Mouse (Mus musculus) liver, embryonic 15.5 days (tissue): ENCODE measurements at regions not wholly inside any gene's neighbourhood (a gene's known extent, or its start where the extent isn't known, plus 50 kb on each side); places are given as distances from the start of the nearest gene placed in this dataset.
"Not testable (repeated sequence)": the region's sequence is repeated elsewhere in the genome, so short reads cannot be mapped to it uniquely, and the experiment has no call there.

Experiments
- ATAC-seq: fragments of 200-750 bp; cut with Nextera tagmentation; 2 replicates; pipeline ENCODE4 v1.8.0; 2017; ENCODE audit warnings: moderate number of reproducible peaks, mild to moderate bottlenecking, moderate library complexity; ENCODE audit not compliant: insufficient read depth
- H3K27ac ChIP-seq: fragments of 300-500 bp; sonication (generic); replicated peaks from 2 replicates; pipeline ENCODE4 v1.5.1; 2015; ENCODE audit warnings: mild to moderate bottlenecking, inconsistent platforms
- H3K27me3 ChIP-seq: fragments of 300-500 bp; sonication (generic); 2 replicates; pipeline ENCODE4 v1.6.1; 2015; ENCODE audit warnings: mild to moderate bottlenecking, inconsistent platforms
- H3K36me3 ChIP-seq: fragments of 300-500 bp; sonication (generic); replicated peaks from 2 replicates; pipeline ENCODE4 v1.6.1; 2015; ENCODE audit warnings: moderate library complexity, mild to moderate bottlenecking, inconsistent platforms
- H3K4me1 ChIP-seq: fragments of 300-500 bp; sonication (generic); replicated peaks from 2 replicates; pipeline ENCODE4 v1.6.1; 2015; ENCODE audit warnings: inconsistent platforms
- H3K4me2 ChIP-seq: fragments of 300-500 bp; sonication (generic); 2 replicates; pipeline ENCODE4 v1.6.1; 2015; ENCODE audit warnings: moderate library complexity, mild to moderate bottlenecking, inconsistent platforms
- H3K4me3 ChIP-seq: fragments of 300-500 bp; sonication (generic); replicated peaks from 2 replicates; pipeline ENCODE4 v1.5.1; 2015; ENCODE audit warnings: mild to moderate bottlenecking, inconsistent platforms
- H3K9ac ChIP-seq: fragments of 300-500 bp; sonication (generic); 2 replicates; pipeline ENCODE4 v1.6.1; 2015; ENCODE audit warnings: moderate library complexity, mild to moderate bottlenecking, inconsistent platforms
- H3K9me3 ChIP-seq: fragments of 300-500 bp; sonication (generic); replicated peaks from 2 replicates; pipeline ENCODE4 v1.6.1; 2016; ENCODE audit warnings: inconsistent platforms
- WGBS: fragments of 180-500 bp; shearing (Covaris S2); methylation state at CpG from one replicate; pipeline ENCODE4 v1.1.7; 2015; ENCODE audit warnings: mixed read lengths; ENCODE audit not compliant: insufficient replicate concordance; 5-methylcytosine and 5-hydroxymethylcytosine counted together

DNA sequence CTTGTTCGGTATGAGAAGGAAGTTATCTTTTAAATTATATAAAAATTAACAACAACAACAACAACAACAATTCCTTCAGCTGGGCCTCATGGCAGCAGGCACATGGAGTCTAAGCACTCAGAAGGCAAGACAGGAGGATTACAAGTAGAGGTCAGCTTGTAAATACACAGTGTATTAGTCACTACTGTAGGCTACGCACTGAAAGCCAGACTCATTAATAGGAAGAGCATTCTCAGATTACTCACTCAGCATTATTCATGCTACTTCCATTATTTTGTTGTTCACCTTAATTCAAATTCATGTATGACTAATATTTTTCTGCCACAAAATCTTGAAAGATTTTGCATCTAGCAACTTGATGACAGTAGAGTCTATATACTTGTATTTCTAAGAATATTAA, 831.6 kb downstream of the Ttll7 start:
- Histone ChIP-seq H3K4me2 (no peak overlapping the region), H3K4me1 (no peaks in the 10 kb centered on the region), H3K27me3 (no peaks in the 10 kb centered on the region), H3K36me3 (no peaks in the 10 kb centered on the region), H3K27ac (no peak overlapping the region), H3K9me3 (no peaks in the 10 kb centered on the region), H3K9ac (no peak overlapping the region), H3K4me3 (no peak overlapping the region)
- WGBS = 79% methylated on average over 2 of the region's 2 CpGs
- ATAC-seq = no peak

DNA sequence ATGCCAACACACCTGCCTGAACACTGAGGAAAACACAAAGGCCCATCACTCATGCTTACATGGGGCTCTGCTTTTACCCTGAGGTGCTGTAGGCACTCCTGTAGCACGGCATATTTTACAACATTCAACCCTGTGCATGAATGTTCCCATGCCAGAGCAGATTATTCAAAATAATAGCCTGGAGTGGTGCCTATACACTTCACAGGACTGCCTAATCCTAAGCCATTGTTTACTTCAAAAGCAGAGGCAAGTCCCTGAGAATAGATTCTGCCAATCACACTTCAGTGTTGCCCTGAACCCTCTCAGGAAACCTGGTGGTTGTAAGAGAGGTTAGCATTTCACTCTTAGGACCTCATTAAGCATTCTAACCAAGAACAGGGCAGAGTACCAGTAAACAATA, 828.1 kb downstream of the Ttll7 start:
- whole genome bisulfite sequencing = 64% methylated on average over 1 of the region's 1 CpGs
- no peak for ATAC-seq
- Histone ChIP-seq H3K4me3 (no peak overlapping the region), H3K9ac (no peak overlapping the region), H3K4me1 (no peaks in the 10 kb centered on the region), H3K27me3 (no peaks in the 10 kb centered on the region), H3K27ac (no peak overlapping the region), H3K4me2 (no peak overlapping the region), H3K9me3 (no peaks in the 10 kb centered on the region), H3K36me3 (no peaks in the 10 kb centered on the region)

DNA sequence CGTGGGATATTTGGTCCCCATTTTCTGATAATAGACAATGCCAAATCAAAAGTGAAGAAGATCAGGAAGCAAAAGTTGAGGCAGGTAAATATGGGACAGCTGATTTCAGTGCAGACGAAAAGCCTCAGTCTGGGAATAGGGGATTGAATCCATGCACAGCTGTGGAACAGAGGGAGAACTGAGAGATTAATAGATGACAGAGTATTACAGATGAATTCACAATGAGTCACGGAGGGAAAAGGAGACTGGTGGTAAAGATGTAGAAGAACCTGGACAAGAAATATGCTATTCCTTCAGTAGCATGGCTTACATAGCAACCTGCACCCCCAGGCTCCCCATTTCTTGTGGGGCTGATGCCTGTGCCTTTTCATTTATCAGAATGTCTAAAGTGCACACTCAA, 810.4 kb downstream of the Ttll7 start:
- Histone ChIP-seq H3K27ac (no peak overlapping the region), H3K36me3 (no peaks in the 10 kb centered on the region), H3K4me1 (no peaks in the 10 kb centered on the region), H3K9ac (no peak overlapping the region), H3K4me2 (no peak overlapping the region), H3K9me3 (no peaks in the 10 kb centered on the region), H3K27me3 (no peaks in the 10 kb centered on the region), H3K4me3 (no peak overlapping the region)
- WGBS = 50% methylated on average over 3 of the region's 3 CpGs
- ATAC-seq = no peak

DNA sequence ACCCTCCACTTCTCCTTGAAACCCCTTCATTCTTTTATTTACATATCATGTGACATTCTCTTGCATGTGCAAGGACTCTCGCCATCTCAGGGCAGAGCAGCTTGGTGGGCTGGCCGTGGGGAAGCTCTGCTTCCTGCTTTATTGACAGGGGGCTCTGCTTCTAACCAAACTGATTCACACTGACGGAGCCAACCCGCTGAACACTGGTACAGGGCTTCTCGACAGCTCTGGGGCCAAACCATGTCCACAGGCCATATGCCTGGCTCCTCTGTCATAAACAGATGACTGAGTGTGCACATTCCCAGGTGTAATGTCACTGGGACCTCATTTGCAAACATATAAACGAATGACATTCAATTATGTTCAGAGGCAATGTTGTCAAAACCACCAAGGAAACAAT, 800.7 kb downstream of the Ttll7 start:
- H3K4me1 ChIP-seq = no peaks in the 10 kb centered on the region
- WGBS = 39% methylated on average over 6 of the region's 6 CpGs
- no peak overlapping the region for H3K4me3 ChIP-seq
- no peak overlapping the region for H3K4me2 ChIP-seq
- no peak overlapping the region for H3K27ac ChIP-seq
- no peaks in the 10 kb centered on the region for H3K27me3 ChIP-seq
- no peaks in the 10 kb centered on the region for H3K36me3 ChIP-seq
- no peaks in the 10 kb centered on the region for H3K9me3 ChIP-seq
- H3K9ac ChIP-seq = no peak overlapping the region
- ATAC-seq = no peak

DNA sequence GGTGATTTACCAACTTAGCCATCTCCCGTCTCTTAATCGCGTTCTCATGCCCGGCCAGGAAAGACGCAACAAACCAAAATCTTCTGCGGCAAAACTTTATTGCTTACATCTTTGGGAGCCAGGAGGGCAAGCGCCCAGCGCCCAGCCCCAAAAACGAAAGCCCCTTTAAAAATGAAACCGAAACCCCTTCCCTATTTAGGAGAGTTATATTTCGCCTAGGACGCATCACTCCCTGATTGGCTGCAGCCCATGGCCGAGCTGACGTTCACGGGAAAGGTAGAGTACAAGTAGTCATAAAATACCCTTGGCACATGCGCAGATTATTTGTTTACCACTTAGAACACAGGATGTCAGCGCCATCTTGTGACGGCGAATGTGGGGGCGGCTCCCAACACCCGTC, 783.3 kb downstream of the Ttll7 start:
- H3K9me3 ChIP-seq, H3K27me3 ChIP-seq, H3K4me2 ChIP-seq, H3K9ac ChIP-seq, H3K4me3 ChIP-seq, H3K4me1 ChIP-seq, H3K27ac ChIP-seq, ATAC-seq, H3K36me3 ChIP-seq: not testable (repeated sequence)
- 80% methylated on average over 21 of the region's 21 CpGs for WGBS

DNA sequence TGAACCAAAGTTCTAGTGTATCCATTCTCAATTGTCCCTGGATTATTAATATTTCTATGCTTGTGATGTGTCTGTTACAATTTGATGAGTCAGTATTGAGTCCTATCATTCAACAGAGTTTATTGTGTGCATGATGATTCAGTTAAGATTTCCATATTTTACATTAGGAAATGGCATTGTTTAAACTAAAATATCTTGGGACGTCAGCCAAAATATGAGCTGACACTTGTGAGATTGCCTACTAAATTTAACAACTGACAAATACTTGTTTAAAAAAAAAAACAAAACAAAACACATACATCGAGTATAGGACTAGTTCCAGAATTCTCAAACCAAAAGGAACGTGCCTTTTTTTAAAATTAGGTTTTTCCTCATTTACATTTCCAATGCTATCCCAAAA, 779.0 kb downstream of the Ttll7 start:
- no peak for ATAC-seq
- H3K4me3 ChIP-seq = no peak overlapping the region
- 67% methylated on average over 3 of the region's 3 CpGs for WGBS

DNA sequence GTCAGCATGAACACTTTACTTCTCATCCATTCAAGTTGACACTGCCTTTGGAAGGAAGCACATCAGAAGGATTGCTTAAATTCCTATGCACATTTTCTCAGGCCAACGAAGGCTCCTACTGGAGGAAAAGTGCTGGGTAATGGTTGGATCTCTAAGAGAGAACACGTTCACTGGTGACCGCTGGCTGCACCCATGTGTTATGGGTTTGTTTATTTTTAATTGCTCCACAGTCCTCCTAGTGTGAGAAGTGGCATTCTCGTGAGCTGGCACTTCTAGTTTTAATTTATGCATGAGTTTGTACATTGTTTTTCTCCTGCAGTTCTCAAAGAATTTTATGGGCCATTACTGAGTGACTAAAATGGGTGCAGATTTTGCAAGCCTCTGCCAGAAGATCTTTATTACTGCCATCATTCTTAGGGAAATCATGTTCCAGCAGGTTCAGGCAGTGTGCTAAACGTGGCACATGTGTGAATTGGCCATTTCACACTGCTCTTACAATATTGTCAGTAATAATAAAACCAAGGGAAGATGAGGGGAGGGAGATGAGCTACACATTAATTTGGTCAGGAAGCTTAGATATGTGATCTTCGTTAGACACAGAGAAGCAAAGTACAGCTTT, 731.6 kb downstream of the Ttll7 start:
- H3K4me3 ChIP-seq = no peak overlapping the region
- no peak overlapping the region for H3K9ac ChIP-seq
- no peaks in the 10 kb centered on the region for H3K4me1 ChIP-seq
- no peaks in the 10 kb centered on the region for H3K9me3 ChIP-seq
- ATAC-seq = no peak
- H3K4me2 ChIP-seq = no peak overlapping the region
- H3K27me3 ChIP-seq = no peaks in the 10 kb centered on the region
- no peaks in the 10 kb centered on the region for H3K36me3 ChIP-seq
- 49% methylated on average over 6 of the region's 6 CpGs for WGBS
- H3K27ac ChIP-seq = no peak overlapping the region

More for the DNA sequence above, 779.0 kb downstream of the Ttll7 start:
- Histone ChIP-seq H3K27ac (no peak overlapping the region), H3K9me3 (no peaks in the 10 kb centered on the region), H3K9ac (no peak overlapping the region), H3K4me2 (no peak overlapping the region), H3K36me3 (no peaks in the 10 kb centered on the region), H3K4me1 (no peaks in the 10 kb centered on the region), H3K27me3 (no peaks in the 10 kb centered on the region)

DNA sequence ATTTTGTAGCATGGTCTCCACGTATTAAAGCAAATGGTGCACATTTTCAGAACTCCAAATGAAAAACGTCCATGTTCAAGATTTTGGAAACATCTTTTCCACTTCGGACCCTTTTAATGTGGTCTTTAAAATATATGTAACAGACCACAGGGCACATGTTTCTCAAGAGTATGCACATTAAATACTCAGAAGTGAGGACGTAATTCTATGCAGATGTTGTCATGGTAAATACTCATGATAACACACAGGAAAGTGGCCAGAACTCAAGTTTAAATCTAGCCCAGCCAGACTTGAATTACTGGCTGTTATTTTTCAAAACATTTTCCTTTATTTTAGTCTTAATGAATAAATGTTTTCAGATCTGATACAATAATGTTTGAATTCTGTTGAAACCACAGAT, 719.7 kb downstream of the Ttll7 start:
- no peak overlapping the region for H3K4me3 ChIP-seq
- H3K4me1 ChIP-seq = no peaks in the 10 kb centered on the region
- H3K27ac ChIP-seq = no peak overlapping the region
- H3K9ac ChIP-seq = no peak overlapping the region
- 54% methylated on average over 4 of the region's 4 CpGs for WGBS
- no peak for ATAC-seq
- H3K27me3 ChIP-seq = no peaks in the 10 kb centered on the region
- H3K9me3 ChIP-seq = no peaks in the 10 kb centered on the region
- no peak overlapping the region for H3K4me2 ChIP-seq
- H3K36me3 ChIP-seq = no peaks in the 10 kb centered on the region

DNA sequence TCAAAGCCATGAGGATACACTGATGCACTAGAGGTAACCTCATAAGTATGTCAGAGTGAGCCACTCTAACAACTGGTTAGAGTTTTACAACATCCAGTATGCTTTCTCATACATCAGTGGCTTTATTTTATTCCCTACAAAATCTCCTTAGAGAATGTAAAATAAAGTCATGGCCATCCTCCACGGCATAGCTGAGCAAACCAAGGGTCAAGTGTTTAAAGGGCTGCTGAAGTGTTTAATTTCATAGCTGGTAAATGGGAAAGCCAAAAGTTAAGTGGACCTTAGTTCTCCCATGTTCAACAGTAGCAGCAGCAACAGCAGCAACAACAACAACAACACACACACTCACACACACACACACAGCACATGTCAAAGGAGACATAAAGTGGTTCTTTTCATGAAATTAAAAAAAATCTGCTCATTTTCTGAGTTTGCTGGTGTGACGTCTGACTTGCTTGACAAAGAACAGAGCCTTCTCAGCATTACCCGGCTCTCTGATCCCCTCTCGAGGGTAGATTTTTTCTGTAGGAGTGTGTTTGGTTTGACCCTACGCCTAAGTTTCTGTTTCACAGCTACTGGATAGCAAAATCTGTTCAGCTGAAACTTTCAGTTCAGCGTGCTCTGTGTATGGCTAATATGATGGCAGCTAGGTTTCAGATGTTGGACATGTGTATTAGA, 693.3 kb downstream of the Ttll7 start:
- Histone ChIP-seq H3K27me3 (no peaks in the 10 kb centered on the region), H3K9ac (no peak overlapping the region), H3K27ac (no peak overlapping the region), H3K4me2 (no peak overlapping the region), H3K4me3 (no peak overlapping the region), H3K9me3 (no peaks in the 10 kb centered on the region), H3K4me1 (no peaks in the 10 kb centered on the region), H3K36me3 (no peaks in the 10 kb centered on the region)
- no peak for ATAC-seq
- WGBS = 57% methylated on average over 6 of the region's 6 CpGs

DNA sequence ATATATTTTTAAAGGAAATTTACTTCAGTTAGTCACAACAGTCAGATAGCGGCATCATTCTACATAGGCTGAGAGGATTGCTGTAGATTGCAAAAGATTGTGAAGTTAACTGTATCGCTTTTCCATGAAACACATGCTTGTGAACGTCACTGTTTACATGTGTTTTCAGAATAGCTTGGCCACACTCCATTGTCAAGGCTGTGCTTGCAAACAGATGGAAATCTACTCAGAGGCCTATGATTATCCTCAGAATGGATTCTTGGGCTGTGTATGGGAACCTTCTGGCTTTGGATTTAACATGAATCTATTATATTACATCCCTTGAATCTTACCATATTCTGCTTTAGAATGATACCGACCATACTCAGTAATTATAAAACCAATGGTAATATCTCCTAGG, 690.1 kb downstream of the Ttll7 start:
- H3K4me3 ChIP-seq = no peak overlapping the region
- no peaks in the 10 kb centered on the region for H3K4me1 ChIP-seq
- WGBS = 68% methylated on average over 4 of the region's 4 CpGs
- H3K27ac ChIP-seq = no peak overlapping the region
- H3K27me3 ChIP-seq = no peaks in the 10 kb centered on the region
- H3K36me3 ChIP-seq = no peaks in the 10 kb centered on the region
- no peak for ATAC-seq
- no peaks in the 10 kb centered on the region for H3K9me3 ChIP-seq
- no peak overlapping the region for H3K9ac ChIP-seq
- no peak overlapping the region for H3K4me2 ChIP-seq

DNA sequence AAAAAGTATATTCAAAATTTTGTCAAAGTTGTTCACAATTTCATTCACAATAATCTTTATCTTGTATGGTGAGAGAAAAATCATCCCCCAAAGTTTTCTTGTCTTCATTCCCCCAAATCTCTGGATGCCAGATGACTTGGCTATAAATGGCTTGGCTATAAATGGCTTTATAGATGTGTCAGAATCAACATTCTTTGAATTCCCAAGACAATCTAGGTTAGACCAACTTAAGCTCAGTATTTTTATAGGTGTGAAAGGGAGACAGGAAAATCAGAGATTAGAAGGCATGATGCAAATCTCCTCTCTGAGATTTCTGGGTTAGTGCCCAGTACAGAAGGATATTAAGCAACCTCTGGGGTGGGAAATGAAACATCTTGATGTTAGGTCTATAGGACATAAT, 685.4 kb downstream of the Ttll7 start:
- Histone ChIP-seq H3K27ac (no peak overlapping the region), H3K4me2 (no peak overlapping the region), H3K9me3 (no peaks in the 10 kb centered on the region), H3K27me3 (no peaks in the 10 kb centered on the region), H3K4me1 (no peaks in the 10 kb centered on the region), H3K36me3 (no peaks in the 10 kb centered on the region), H3K4me3 (no peak overlapping the region), H3K9ac (no peak overlapping the region)
- no peak for ATAC-seq

DNA sequence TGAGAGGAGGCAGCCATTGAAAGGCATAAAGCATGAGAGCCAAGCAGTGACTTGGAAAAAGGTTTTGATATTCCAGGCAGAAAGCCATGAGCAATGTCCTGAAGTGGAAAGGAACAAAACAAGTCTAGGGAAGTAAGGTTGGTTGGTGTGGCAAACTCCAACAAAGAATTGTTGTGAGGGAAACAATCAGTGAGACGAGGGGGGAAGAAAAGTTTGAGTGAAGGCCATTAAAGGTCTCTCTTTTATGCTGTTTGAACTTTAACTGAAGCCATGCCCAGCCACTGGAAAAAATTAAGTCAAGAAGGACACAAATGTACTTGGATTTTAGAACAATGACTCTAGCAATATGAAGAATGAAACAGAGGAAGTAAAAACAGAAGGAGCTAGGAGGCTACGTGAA, 680.0 kb downstream of the Ttll7 start:
- no peaks in the 10 kb centered on the region for H3K27me3 ChIP-seq
- no peak overlapping the region for H3K27ac ChIP-seq
- H3K9me3 ChIP-seq = no peaks in the 10 kb centered on the region
- H3K4me3 ChIP-seq = no peak overlapping the region
- H3K4me2 ChIP-seq = no peak overlapping the region
- 38% methylated on average over 2 of the region's 2 CpGs for WGBS
- no peaks in the 10 kb centered on the region for H3K4me1 ChIP-seq
- H3K9ac ChIP-seq = no peak overlapping the region
- no peak for ATAC-seq
- H3K36me3 ChIP-seq = no peaks in the 10 kb centered on the region
